12 mouse cellular contexts compared by ENCODE assay signal in the genomic region with DNA sequence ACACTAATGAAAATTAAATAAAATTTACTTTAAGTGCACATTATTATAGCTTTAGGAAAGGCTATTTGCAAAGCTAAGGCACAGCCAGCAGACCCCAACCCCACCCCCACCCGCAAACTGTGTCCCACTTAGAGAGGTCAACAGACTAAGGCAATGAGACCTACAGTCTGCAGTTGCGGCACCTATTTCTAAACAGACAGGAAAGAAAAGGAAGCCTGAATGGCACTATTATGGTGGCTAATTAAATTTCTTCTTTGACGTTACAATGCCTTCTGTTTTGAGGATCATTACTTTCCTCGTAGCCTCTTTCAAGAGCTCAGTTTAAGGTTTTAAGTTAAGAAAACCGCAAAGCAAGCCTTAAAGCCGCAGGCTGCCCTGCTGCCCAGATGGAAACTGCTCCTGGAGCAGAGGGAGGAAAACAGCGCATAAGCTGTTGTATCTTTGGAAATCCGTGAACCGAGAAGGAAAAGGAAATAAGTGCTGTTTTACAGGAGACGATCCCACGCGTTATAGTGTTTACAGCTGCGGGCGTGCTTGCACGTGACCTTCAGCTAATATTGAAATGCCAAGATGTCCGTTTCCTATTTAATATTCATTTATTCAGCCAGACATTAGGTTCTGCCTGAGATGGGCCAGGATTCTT.
A peak's percentile ranks its signal among the peaks of the same experiment; 100 is the strongest.
DNase-seq lines count a peak whose midpoint lies in the region; ATAC-seq and TF ChIP-seq lines count a peak whose summit lies in the region.
"Had no signal": no experiment of that assay in that cellular context is flagged by ENCODE, and none has a peak within 500 bp of the region (broad histone marks: within the 10 kb centered on the region; RNA-seq: fewer than 3 reads in every experiment).

No protein-coding gene starts in this region.

- H3K27ac ChIP-seq in cerebellum, adult 2 months (ENCODE audit: insufficient read depth, low read length): no peak overlapping the region
- H3K27ac ChIP-seq: liver, embryonic 15.5 days had no signal

- no peak overlapping the region for H3K4me3 ChIP-seq in cerebellum, adult 2 months (replicated peaks; ENCODE audit: insufficient read depth, low read depth, low read length)
- H3K4me3 ChIP-seq: liver, embryonic 15.5 days; megakaryocyte, embryonic 14.5 days had no signal

- peak; percentile 78 for ATAC-seq in frontal cortex, adult (ENCODE audit: low TSS enrichment)

- no peak for TF ChIP-seq CTCF in cerebellum, adult 2 months (IDR thresholded peaks at IDR 0.05; ENCODE audit: borderline replicate concordance, insufficient read depth, low read depth, low read length)

- no peak for TF ChIP-seq POLR2A in cerebellum, adult 2 months (IDR thresholded peaks at IDR 0.05; ENCODE audit: borderline replicate concordance, insufficient read depth, low read length)

- no peaks in the 10 kb centered on the region for H3K27me3 ChIP-seq in cerebellum, adult 2 months (ENCODE audit: control insufficient read depth, insufficient read depth, low read length)
- H3K27me3 ChIP-seq: liver, embryonic 15.5 days; megakaryocyte, embryonic 14.5 days had no signal

- 67% methylated on average over 16 of the region's 16 CpGs for WGBS in cerebellum, adult 2 months

- DNase-seq in frontal cortex, postnatal 25 days (ENCODE audit: low spot score in 2 of 2): no peak
- peak; percentile 8 for DNase-seq in right cerebral cortex, adult 18-20 months
- no peak for DNase-seq in right cerebral cortex, postnatal 4 days
- peak; percentile 9 for DNase-seq in layer of hippocampus, adult 9-11 months
- no peak for DNase-seq in spleen, postnatal 4 days (ENCODE audit: low spot score in 2 of 2)
- DNase-seq in cerebellum, adult 18-20 months: no peak
- DNase-seq in cerebellum, adult 2 months: no peak
- DNase-seq: cerebellum, postnatal 10 days; heart, postnatal 10 days had no signal

- H3K4me1 ChIP-seq in cerebellum, adult 2 months (ENCODE audit: control insufficient read depth, insufficient read depth, low read length): no peaks in the 10 kb centered on the region
- H3K4me1 ChIP-seq: liver, embryonic 15.5 days; megakaryocyte, embryonic 14.5 days had no signal

Comparison
In these comparisons a context has a peak if more than half of its experiments do, and no peak if none do; other contexts are left out.
1. DNase-seq: peak in right cerebral cortex, adult 18-20 months (single experiment) and layer of hippocampus, adult 9-11 months (single experiment); none in frontal cortex, postnatal 25 days (0 of 2), right cerebral cortex, postnatal 4 days (single experiment), spleen, postnatal 4 days (0 of 2), cerebellum, adult 18-20 months (0 of 2) and cerebellum, adult 2 months (0 of 2).